Mouse (Mus musculus) 416B (cell line): ENCODE measurements at regions not wholly inside any gene's neighbourhood (a gene's known extent, or its start where the extent isn't known, plus 50 kb on each side); places are given as distances from the start of the nearest gene placed in this dataset.

Source experiments
- DNase-seq: peaks from one replicate; pipeline ENCODE4 v3.0.0; 2011; ENCODE audit warnings: low read depth

DNA sequence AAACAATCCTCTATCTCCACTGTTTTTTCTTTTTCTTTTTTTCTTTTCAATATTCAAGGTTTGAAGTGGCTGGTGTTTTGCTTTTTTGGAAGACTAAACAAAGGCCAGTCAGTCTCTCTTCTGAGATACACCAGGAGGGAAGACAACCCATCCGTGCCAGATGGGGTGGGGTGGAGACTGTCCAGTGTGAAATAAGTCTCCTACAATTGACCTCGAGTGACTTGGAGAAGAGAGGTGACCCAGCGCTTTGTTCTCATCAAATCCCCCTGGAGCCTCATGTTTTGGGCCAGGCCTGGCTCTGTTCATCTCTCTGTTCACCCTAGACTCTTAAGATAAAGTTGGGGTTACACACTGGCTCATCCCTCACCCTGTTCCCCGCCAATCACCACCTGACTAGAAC lies 169.2 kb upstream of the Tbca start:
- DNase-seq: no peak

- peak; percentile 14 for DNase-seq
Observed at GRCm38 (mm10) chr13:94630055-94630454, 158.7 kb upstream of the Tbca start.

DNA sequence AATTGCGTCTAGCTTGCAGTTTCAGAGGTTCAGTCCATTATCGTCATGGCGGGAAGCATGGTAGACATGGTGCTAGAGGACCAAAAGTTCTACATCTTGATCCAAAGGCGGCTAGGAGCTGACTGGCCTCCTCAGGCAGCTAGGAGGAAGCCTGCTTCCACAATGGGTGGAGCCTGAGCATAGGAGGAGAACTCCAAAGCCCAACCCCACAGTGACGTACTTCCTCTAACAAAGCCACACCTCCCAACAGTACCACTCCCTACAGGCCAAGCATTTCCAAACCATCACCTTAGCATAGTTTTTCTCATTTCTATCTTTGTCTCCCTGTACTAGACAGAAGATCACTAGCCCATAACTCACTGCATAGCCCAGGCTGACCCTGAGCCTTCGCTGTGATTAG lies 158.0 kb upstream of the Tbca start:
- no peak for DNase-seq

- DNase-seq: no peak
Observed at GRCm38 (mm10) chr13:94632730-94633129, 156.0 kb upstream of the Tbca start.

GRCm38 (mm10) chr13:94640336-94640735 lies 148.4 kb upstream of the Tbca start:
- DNase-seq: peak; percentile 27

DNA sequence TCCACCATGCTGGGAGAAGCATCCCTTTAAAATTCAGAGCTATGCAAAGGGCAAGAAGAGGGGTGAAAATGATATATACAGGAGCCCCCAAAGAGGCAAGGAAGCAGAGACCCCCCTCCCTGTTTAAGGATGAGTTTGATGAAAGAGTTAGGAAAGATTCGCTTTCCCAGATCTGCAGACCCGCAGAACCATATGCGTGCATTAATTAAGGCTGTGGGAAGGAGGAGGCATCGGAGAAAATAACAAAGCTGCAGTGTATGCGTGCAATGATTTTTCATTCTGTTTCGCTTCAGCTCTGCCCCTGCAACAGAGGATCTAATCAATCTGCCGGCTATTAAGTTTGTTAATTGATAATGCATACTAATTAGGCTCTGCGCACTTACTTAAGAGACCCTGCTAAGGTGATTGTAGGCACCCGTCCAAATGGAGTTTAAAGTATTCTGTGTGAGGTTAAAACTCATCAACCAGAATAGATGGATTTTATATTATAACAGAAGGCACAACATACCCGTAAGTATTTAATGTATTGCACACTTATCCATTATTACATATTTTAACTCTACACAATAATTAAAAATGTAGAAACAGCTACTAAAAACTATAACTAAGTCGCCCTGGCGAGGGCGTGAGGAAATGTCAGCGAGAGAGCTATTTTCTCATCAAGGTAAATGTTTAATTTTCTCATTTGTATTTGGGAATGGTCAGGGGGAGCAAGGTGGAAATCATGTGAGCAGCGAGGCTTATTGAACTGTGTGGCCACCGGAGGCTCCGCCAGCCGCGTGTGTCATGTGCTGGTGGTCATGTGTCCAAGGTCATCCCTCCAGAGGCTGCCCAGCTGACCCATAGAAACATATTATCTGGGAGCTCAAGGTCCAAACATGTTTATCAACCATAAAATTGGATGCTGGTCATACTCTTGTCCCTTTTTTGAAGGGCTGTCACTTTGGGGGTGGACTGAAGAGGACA lies 143.2 kb upstream of the Tbca start:
- DNase-seq: no peak

GRCm38 (mm10) chr13:94646326-94646725 lies 142.4 kb upstream of the Tbca start:
- DNase-seq: no peak

DNA sequence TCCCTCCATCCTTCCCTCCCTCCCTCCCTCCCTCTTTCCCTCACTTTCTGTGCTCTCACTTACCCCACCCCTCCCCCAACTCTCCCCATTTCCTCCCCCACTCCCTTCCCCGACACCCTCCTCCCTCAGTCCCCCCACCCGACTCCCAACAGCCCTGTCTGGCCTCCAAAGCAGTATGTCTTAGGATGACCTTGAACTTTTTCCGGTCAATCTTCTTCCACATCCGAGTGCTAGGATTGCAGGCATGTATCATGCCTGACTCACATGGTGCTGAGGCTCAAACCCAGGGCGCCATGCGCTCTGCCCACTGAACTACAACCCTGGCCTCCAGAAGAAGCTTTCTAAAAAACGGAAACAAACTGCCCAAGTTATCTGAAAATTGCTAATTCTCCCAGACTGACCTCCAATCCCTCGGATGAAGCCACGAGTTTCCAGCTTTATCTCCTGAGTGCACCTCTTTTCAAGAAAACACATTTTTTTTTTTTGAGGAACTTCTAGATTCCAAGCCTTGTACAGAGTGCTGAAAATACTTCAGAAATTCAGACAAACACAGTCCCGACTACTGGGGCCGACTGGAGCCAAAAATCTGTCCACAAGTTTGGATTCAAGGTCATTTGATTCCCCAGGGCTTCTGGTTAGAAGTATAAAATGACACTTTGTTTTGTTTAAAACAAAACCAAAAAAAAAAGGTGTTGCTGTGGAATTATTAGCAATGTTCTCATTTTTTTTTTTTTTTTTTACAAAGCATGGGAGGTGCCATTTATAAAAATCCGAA lies 141.7 kb upstream of the Tbca start:
- no peak for DNase-seq

- no peak for DNase-seq
Observed at GRCm38 (mm10) chr13:94647566-94647965, 141.1 kb upstream of the Tbca start.

DNA sequence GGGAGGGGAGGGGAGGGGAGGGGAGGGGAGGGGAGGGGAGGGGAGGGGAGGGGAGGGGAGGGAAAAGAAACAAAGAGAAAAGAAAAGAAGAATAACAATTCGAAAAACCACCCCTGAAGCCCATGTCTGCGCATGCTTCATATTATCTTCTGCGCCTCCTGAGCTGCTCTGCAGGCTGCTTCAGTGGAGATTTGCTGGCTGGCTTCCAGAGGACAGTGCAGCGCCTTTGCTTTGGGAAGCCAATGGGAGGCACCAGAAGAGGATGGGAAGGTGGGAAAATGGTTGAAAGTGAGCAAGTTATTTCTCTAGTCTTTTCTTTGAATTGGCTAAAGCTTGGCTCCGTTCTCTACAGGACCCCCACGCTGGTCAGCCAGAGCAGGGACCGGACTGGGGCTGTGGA lies 137.8 kb upstream of the Tbca start:
- DNase-seq: no peak

GRCm38 (mm10) chr13:94667604-94668003 lies 121.1 kb upstream of the Tbca start:
- DNase-seq: no peak

DNA sequence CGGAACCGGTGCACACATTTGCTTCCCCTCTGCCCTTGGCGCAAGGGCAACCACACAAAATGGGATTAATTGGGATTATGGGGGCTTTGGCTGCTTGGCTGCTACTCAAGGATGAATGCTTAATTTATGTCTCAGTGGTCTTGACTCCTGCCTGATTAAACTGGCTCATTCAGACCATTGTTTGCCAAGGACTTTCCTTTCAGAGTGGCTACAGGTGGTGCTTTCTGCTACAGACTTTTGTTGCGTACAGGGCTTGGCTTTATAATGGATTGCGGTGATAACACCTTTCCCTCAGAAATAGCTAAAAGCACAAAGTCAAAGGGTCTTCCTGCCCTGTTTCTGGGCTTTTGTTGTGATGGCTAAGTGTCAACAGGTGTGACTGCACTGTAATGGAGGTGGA lies 120.4 kb upstream of the Tbca start:
- DNase-seq: no peak

DNA sequence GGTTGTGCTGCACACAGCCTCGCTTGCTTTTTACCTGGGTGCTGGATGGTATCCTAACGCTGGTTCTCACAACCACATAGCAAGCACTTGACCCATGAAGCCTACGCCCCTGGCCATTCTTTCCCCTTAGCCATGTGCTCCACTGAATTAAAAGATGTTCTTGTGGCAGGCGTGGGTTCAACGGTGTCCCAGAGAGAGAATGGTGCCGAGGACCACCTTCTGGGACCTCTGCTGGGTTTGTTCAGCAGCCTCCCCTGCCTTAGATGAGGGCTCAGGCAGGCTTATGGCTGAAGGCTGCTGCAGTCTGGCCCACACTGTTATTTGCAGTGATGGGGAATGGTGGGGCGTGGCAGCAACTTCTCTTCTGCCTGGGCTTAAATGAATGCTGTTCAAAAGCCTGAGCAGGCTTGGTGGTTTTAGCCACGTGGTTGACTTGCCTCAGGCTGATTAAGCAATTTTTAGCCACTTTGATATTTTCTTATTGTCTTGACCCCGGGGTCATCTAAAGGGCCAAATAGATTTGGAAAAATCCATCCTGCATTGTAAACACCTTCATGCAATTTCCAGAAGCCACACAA lies 119.5 kb upstream of the Tbca start:
- DNase-seq: peak; percentile 48

DNA sequence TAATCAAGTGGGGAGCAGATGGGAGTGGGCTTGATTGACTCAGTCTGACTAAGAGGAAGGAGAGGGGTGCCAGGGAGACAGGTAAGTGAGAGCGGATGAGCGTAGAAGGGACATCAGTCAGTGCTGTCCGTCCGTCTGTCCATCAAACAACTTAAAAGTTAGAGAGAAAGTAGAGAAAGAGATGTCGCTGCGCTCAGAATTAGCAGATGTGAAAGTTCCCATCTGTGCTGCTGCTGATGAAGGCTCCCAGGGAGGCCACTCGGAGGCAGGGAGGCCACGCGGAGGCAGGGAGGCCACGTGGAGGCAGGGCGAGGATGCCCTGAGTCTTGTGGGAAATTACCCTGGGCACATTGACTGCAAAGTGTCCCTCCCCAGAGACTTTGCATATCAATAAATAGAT lies 118.4 kb upstream of the Tbca start:
- no peak for DNase-seq

GRCm38 (mm10) chr13:94670961-94671360 lies 117.7 kb upstream of the Tbca start:
- no peak for DNase-seq

GRCm38 (mm10) chr13:94680492-94681168 lies 108.1 kb upstream of the Tbca start:
- no peak for DNase-seq

DNA sequence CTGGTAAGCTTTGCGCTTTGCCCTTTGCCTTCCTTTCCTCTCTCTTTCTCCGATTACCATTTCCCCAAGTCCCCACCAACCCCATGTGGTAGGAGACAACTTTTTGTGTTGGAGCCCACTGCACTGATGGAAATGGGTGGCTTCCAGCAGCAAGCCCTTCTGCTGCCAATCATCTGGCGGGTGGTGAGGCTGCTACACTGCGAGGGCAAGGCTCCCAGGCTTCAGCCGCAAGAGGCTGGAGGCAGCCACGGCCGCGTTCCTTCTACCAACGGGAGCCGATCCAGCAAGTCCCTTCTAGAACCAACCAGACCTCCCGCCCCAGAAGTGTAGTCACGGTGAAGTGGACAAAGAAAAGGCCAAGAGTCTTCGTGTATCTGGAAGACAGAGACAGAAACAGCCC lies 107.1 kb upstream of the Tbca start:
- no peak for DNase-seq

DNA sequence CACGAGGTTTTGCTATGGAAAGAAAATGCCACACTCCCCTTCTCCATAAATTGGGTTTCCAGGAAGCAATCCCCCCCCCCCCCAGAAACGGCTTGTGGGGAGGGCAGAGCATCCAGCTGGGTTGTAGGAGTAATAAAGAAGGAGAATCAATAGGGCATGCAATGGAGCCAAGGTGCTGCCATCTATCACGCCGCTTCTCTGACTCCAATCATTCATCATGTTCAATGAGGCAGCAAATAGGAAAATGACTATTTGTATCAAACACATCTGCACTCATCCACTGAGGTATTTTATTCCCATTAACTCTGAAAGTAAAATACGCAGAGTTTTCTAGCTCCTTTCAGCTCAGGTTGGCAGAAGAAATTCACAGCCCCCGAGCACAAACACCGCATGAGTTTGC lies 103.5 kb upstream of the Tbca start:
- no peak for DNase-seq

DNA sequence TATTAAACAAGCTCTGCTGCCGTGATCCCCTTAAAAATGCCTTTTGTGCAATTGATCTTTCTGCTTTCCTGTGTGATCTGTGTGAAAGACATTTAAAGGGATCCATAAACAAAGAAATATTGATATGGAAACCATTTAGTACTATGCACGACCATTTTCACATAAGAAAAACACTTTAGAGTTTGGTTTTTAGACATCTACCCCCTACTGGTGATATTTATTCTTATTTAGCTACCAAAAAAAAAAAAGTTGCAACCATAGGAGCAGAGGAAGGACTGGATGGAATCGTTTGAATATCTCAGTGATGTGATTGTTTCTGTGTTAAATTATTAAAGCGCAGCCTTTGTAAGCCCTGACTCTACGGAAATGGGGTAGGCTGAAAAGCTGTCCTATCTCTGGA lies 101.4 kb upstream of the Tbca start:
- no peak for DNase-seq

DNA sequence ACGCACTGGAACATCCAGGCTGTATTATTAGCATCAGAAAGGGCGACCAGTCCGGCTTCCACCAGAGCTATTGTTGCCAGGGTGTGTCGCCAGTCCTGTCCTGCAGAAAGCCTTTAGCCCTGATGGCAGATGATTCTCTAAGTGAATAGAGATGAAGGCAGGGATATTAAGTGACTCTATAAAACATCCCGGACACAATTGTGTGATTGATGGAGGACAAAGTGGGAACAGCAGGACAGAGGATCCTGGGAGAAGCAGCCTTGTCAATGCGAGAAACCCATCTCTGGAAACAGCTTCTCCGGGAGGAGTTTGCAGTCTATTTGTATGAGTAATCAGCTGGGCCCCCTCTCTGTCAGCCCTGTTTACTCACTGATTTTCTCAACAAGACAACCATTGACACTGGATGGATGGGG lies 82.1 kb upstream of the Tbca start:
- DNase-seq: no peak

DNA sequence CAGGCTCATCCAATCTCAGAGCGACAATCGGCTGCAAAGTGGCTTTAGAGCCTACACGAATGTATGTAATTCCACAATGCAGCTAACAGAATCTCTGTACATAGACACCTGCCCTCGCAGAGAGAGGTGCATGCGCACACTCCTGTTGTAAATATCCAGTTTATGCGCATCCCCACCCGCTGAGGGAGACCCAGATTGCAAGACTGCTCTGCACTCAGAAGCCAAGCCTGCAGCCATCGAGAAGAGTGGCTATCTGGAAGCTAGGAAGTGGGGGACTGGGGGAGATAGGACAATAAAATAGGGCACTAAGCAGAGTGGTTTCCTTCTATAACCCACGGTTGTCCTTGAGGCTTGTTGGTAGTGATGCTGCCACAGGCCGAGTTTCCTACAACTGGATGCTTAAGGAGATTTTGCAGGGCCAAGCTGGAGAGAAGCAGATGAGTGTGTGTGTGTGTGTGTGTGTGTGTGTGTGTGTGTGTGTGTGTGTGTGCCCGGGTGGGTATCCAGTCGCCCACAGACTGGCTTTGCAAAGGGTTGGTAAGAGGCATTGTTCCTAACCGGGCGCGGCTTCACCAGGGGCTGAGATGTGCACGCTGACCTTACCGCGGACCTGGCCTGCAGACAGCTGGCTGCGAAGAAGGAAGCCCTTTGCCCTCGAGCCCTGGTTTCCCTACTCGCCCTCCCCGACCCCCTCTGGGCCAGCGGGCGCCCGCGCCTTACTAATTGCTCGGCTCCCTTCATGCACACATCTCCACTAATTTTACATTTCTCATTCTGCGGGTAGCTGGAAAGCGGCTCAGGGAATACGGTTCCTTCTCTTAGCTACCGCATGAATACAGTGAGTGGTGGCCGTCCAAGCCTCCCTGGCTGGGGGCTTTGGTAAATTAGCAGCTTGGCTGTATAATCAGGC lies 81.1 kb upstream of the Tbca start:
- peak; percentile 10 for DNase-seq
